Mouse (Mus musculus) urinary bladder, adult 18-20 months (tissue): ENCODE measurements around the gene Pde8b.
A peak's percentile ranks its signal among the peaks of the same experiment; 100 is the strongest.

Source experiments
- DNase-seq, 2 experiments: peaks; one replicate each; pipeline ENCODE4 v3.0.0; 2022; ENCODE audit warnings: low spot score in 2 of 2, mixed read lengths in 2 of 2

Gene Pde8b

GRCm38 (mm10) chr13:95249511-95250456 is at the start of gene Pde8b:
Gene Pde8b, minus strand, starts transcription at chr13:95250336.
- DNase-seq: peak in 1 of 2 experiments; percentile 24

GRCm38 (mm10) chr13:95291983-95292382 is 41.8 kb upstream of the Pde8b start:
- DNase-seq: no peak

- no peak for DNase-seq
Observed at GRCm38 (mm10) chr13:95288027-95288426, 37.9 kb upstream of the Pde8b start.

- peak; percentile 34 to 37 for DNase-seq
Observed at GRCm38 (mm10) chr13:95286989-95287388, 36.9 kb upstream of the Pde8b start.

- no peak for DNase-seq
Observed at GRCm38 (mm10) chr13:95281740-95282673, 31.9 kb upstream of the Pde8b start.

GRCm38 (mm10) chr13:95278426-95279025 is 28.4 kb upstream of the Pde8b start:
- DNase-seq: no peak

- no peak for DNase-seq
Observed at GRCm38 (mm10) chr13:95264691-95265090, 14.6 kb upstream of the Pde8b start.

GRCm38 (mm10) chr13:95260886-95261789 is 11.0 kb upstream of the Pde8b start:
- DNase-seq: no peak

- no peak for DNase-seq
Observed at GRCm38 (mm10) chr13:95260391-95260790, 10.3 kb upstream of the Pde8b start.

- DNase-seq: no peak
Observed at GRCm38 (mm10) chr13:95257083-95257482, 6.9 kb upstream of the Pde8b start.

GRCm38 (mm10) chr13:95255083-95255482 is 4.9 kb upstream of the Pde8b start:
- no peak for DNase-seq

GRCm38 (mm10) chr13:95243026-95243425 is 7.1 kb downstream of the Pde8b start:
- DNase-seq: no peak

GRCm38 (mm10) chr13:95237488-95237887 is 12.6 kb downstream of the Pde8b start:
- DNase-seq: no peak

GRCm38 (mm10) chr13:95235261-95235660 is 14.9 kb downstream of the Pde8b start:
- DNase-seq: no peak

GRCm38 (mm10) chr13:95231366-95232138 is 18.6 kb downstream of the Pde8b start:
- no peak for DNase-seq

- no peak for DNase-seq
Observed at GRCm38 (mm10) chr13:95230326-95230725, 19.8 kb downstream of the Pde8b start.

- DNase-seq: no peak
Observed at GRCm38 (mm10) chr13:95224491-95224890, 25.6 kb downstream of the Pde8b start.

- DNase-seq: no peak
Observed at GRCm38 (mm10) chr13:95223427-95223772, 26.7 kb downstream of the Pde8b start.

- peak in 1 of 2 experiments; percentile 15 for DNase-seq
Observed at GRCm38 (mm10) chr13:95222569-95223426, 27.3 kb downstream of the Pde8b start.
